Mouse (Mus musculus) CH12.LX (cell line): ENCODE measurements at regions not wholly inside any gene's neighbourhood (a gene's known extent, or its start where the extent isn't known, plus 50 kb on each side); places are given as distances from the start of the nearest gene placed in this dataset.

Experiments used
- CTCF ChIP-seq, 2 experiments: IDR thresholded peaks in 1 of 2; conservative IDR thresholded peaks in 1 of 2; 2 replicates each; pipeline ENCODE4 v1.5.1; 2011 to 2012; ENCODE audit warnings: low read depth in 2 of 2, low read length in 2 of 2, improper control_type of control experiment in 1 of 2, inconsistent platforms in 1 of 2, mild to moderate bottlenecking in 1 of 2, moderate library complexity in 1 of 2
- JUND ChIP-seq: conservative IDR thresholded peaks from 2 replicates; pipeline ENCODE4 v1.6.1; 2011; ENCODE audit warnings: low read depth, low read length, improper control_type of control experiment
- MAX ChIP-seq: IDR thresholded peaks from 2 replicates; pipeline ENCODE4 v1.6.1; 2011; ENCODE audit warnings: low read length, improper control_type of control experiment
- POLR2A ChIP-seq: IDR thresholded peaks from 2 replicates; pipeline ENCODE4 v1.6.1; 2011; ENCODE audit warnings: low read depth, mild to moderate bottlenecking, improper control_type of control experiment, low read length
- ZC3H11A ChIP-seq: IDR thresholded peaks from 2 replicates; pipeline ENCODE4 v1.6.1; 2012; ENCODE audit warnings: low read depth, mild to moderate bottlenecking, inconsistent platforms, low read length, improper control_type of control experiment

DNA sequence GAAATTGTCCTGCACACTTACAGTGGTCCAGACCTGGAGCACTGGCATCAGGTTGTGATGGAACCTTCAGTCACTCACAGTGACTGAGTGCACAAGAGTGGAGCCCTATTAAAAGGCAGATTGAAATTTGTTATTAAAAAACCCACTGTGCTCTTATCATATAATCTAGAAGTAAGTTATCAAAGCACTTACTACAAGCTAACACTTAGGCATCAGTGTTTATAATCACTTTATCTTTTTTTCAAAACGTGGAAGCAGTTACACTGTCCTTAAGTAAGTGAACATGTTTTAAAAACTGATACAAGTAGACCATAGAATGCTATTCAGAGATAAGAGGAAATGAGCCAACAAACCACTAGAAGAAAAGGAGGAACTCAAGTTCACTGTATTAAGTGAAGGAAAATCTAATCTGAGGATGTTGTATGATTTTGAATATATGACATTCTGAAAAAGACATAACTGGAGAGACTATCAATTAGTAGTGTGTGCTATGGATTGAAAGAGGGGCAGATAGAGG lies 68.3 kb upstream of the Gm4737 start:
- TF ChIP-seq ZC3H11A (no peak), POLR2A (no peak), CTCF (conservative IDR thresholded peaks at IDR 0.05 in 1 of 2, IDR thresholded peaks at IDR 0.05 in 1 of 2; ENCODE audit: low read depth in 2 of 2, low read length in 2 of 2) (no peak), MAX (no peak), JUND (no peak)
